Mouse (Mus musculus) ovary, postnatal 14 days (tissue): ENCODE measurements at regions not wholly inside any gene's neighbourhood (a gene's known extent, or its start where the extent isn't known, plus 50 kb on each side); places are given as distances from the start of the nearest gene placed in this dataset.

Source experiments
- DNase-seq: peaks from one replicate; pipeline ENCODE4 v3.0.0; 2022; ENCODE audit warnings: low spot score

GRCm38 (mm10) chr3:83553858-83554257 lies 212.3 kb upstream of the Sfrp2 start:
- no peak for DNase-seq

- no peak for DNase-seq
These were observed 209.2 kb upstream of the Sfrp2 start for GRCm38 (mm10) chr3:83556788-83557515.

- DNase-seq, result no peak
These were observed 204.1 kb upstream of the Sfrp2 start for GRCm38 (mm10) chr3:83562026-83562425.

- no peak for DNase-seq
These were observed 190.6 kb upstream of the Sfrp2 start for GRCm38 (mm10) chr3:83575526-83575925.

GRCm38 (mm10) chr3:83576155-83576554 lies 190.0 kb upstream of the Sfrp2 start:
- no peak for DNase-seq

- no peak for DNase-seq
These were observed 185.4 kb upstream of the Sfrp2 start for GRCm38 (mm10) chr3:83580766-83581165.

GRCm38 (mm10) chr3:83582256-83582655 lies 183.9 kb upstream of the Sfrp2 start:
- DNase-seq, result no peak

GRCm38 (mm10) chr3:83583071-83583672 lies 182.9 kb upstream of the Sfrp2 start:
- no peak for DNase-seq

GRCm38 (mm10) chr3:83586086-83586485 lies 180.0 kb upstream of the Sfrp2 start:
- no peak for DNase-seq

GRCm38 (mm10) chr3:83586551-83586950 lies 179.6 kb upstream of the Sfrp2 start:
- DNase-seq, result no peak

GRCm38 (mm10) chr3:83589127-83589526 lies 177.0 kb upstream of the Sfrp2 start:
- no peak for DNase-seq

- DNase-seq, result no peak
These were observed 174.9 kb upstream of the Sfrp2 start for GRCm38 (mm10) chr3:83591206-83591605.

GRCm38 (mm10) chr3:83593321-83593720 lies 172.8 kb upstream of the Sfrp2 start:
- DNase-seq, result no peak

GRCm38 (mm10) chr3:83601506-83601905 lies 164.6 kb upstream of the Sfrp2 start:
- DNase-seq, result no peak

- no peak for DNase-seq
These were observed 156.9 kb upstream of the Sfrp2 start for GRCm38 (mm10) chr3:83609095-83609770.

GRCm38 (mm10) chr3:83620435-83620834 lies 145.7 kb upstream of the Sfrp2 start:
- no peak for DNase-seq

GRCm38 (mm10) chr3:83633032-83633431 lies 133.1 kb upstream of the Sfrp2 start:
- no peak for DNase-seq

- no peak for DNase-seq
These were observed 125.7 kb upstream of the Sfrp2 start for GRCm38 (mm10) chr3:83640433-83640832.

- DNase-seq, result no peak
These were observed 102.4 kb upstream of the Sfrp2 start for GRCm38 (mm10) chr3:83663716-83664115.

- no peak for DNase-seq
These were observed 90.0 kb upstream of the Sfrp2 start for GRCm38 (mm10) chr3:83676147-83676546.

GRCm38 (mm10) chr3:83686611-83687010 lies 79.5 kb upstream of the Sfrp2 start:
- DNase-seq, result no peak

- DNase-seq, result no peak
These were observed 78.6 kb upstream of the Sfrp2 start for GRCm38 (mm10) chr3:83687503-83687902.
